Mouse (Mus musculus): ENCODE results near the gene Ralgapa2. TPM values are rescaled to one million over a fixed set of nuclear protein-coding genes. Genes with fewer than 3 reads are reported as not detected.
A peak's percentile ranks its signal among the peaks of the same experiment; 100 is the strongest.

The Ralgapa2 gene
- total RNA-seq, 1 experiment from 2014 or later, result 23.9 TPM

DNA sequence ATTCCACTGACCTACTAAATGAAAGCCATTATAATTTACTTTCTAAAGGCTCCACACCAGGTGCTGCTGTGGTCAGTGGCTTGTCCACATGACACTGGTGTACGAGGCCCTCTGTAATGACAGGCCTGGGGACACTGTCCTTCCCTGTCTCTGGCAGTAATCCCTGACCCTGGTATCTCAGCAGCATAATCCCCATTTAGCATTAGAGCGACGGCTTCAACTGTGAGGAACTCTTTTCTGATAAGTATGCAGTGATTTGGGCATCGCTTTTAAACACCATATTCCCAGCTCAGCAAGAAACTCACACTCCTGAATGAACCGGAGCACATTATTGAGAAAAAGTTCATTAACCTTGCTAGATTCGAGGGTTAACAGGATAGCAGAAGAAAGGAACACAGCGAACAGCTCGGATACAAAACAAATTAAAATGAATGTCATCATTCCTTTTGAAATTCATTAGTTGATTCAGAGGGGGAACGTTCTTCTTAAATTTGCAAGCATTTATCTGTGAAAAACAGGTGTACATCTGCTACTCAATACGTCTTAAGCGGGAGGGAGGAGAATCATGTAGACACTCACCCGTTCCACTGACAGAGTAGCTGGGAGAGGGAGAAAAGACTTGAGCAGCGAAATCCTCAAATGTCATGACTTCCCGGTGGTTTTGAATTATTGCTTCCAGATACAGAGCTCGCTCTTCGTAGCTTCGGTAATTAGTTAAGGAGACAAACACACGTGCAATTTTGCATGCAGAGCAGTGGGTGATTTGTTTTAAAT lies 252.2 kb downstream of the Ralgapa2 start:
- no peak for ATAC-seq (replicated peaks in 1 of 2; ENCODE audit: insufficient read depth in 1 of 2, low FRiP score in 2 of 2, low TSS enrichment in 1 of 2, low read depth in 1 of 2, poor library complexity in 2 of 2, severe bottlenecking in 2 of 2)

DNA sequence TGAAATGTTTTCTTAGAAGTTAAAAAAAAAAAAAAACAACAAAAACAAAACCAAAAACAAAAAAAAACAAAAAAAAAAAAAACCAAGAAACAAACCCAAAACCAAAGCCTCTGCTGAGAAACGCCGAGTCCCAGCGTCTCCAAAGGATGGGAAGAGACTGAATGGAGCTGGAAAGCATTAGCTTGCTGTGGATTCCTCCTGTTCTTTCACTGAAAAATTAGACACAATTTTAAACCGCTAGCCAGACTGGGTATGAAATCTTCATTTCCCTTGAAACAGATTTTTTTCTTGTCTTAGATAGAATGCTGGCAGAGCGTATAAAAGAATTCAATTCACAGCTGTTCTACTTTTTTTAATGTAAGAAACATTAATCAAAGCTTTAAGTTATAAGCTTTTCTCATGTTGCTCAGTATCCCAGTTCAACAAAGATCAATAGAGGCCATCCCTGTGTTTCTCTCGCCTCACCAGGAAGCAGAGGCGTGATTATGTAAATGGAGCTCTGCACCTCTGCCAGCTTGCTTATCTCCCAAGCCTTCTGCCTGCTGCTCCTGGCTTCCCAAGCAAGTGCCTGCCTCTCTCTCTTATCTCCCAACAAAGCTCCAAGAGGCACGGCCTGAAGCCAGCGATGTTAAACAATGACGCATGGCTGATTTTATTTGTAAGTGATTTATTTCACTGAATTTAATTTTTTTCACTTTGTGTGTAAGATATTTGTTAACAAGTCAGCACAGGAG lies 253.2 kb downstream of the Ralgapa2 start:
- no peak for ATAC-seq (replicated peaks in 1 of 2; ENCODE audit: insufficient read depth in 1 of 2, low FRiP score in 2 of 2, low TSS enrichment in 1 of 2, low read depth in 1 of 2, poor library complexity in 2 of 2, severe bottlenecking in 2 of 2)

DNA sequence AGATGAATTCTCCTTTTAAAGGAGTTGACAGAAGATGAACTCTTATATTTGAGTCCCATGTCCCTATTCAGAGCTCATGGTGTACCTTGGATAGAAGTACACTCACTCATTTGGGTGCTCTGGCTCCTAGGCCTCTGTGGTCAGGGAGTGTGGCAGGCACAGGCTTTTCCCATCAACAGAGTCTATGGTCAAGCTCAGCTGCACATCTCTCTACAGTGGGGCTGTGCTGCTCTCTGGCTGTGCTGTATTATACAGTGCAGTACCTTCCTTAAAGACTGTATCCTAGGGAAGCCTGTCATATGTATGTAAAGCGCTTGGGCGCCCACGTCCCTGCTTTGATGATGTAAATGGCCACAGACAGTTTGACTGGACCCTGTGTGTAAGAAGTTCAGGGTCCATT lies 254.5 kb downstream of the Ralgapa2 start:
- no peak for ATAC-seq (replicated peaks in 1 of 2; ENCODE audit: insufficient read depth in 1 of 2, low FRiP score in 2 of 2, low TSS enrichment in 1 of 2, low read depth in 1 of 2, poor library complexity in 2 of 2, severe bottlenecking in 2 of 2)

DNA sequence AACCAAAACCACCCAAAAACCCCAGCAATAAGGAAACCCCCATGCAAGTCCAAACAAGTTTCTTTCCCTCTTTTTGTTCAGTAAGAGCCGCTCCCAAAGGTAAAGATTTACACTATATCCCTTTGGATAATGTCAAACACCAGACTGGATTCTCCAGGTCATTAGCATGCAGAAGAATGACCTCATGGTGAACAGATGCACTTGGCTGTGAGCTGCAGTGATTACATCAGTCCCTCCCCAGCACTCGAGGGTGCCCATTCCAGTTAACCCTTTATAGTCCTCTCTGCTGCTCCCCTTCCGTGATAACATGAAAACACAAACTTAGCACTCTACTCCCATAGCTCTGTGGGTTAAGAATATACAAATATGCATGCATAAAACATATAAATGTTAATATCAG lies 255.1 kb downstream of the Ralgapa2 start:
- ATAC-seq (replicated peaks in 1 of 2; ENCODE audit: insufficient read depth in 1 of 2, low FRiP score in 2 of 2, low TSS enrichment in 1 of 2, low read depth in 1 of 2, poor library complexity in 2 of 2, severe bottlenecking in 2 of 2), result no peak

DNA sequence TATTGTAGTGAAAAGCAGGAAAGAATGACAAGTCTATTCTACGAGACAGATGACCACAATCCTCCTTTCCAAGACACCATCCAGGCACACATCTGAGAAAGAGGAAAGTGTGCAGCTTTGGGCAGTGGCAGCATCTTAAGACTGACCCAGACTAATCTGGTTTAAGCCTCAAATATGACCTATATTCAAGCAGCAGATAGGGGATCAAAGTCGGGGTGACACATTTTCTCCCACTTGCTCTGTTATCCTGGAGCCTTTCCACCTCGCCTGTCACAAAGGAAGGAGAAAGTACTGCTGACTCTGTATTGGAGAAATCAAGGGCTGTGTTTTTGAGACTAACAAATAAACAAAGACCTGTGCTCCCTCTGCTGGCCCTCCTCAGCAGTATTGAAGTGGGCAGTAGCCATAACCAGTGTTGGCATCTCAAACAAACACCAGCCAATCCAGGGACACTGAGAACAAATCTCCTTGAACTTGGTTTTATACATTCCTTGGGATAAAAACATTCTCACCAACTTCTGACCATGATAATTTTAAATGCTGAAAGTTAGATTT lies 255.7 kb downstream of the Ralgapa2 start:
- peak in 1 of 2 experiments; percentile 42; a peak in 1 of 4 replicates for ATAC-seq (replicated peaks in 1 of 2; ENCODE audit: insufficient read depth in 1 of 2, low FRiP score in 2 of 2, low TSS enrichment in 1 of 2, low read depth in 1 of 2, poor library complexity in 2 of 2, severe bottlenecking in 2 of 2)

DNA sequence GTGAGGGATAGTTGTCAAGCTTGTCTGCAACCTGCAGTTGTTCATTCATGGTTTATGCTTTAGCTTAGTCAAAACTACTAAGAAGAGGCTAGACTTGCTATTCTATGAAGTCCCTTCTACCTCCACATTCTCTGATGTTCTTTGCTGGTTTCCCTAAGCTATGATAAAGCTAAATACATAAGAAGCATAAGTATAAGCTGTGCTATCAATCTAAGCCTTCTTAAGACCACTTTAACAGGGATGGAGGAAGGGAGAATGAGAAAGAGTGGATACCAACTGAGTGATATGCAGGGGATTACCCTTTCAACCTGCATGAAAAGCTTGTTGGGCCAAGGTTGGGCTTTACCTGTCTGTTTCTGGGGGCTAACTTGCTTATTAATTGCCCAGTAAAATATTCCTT lies 256.5 kb downstream of the Ralgapa2 start:
- ATAC-seq (replicated peaks in 1 of 2; ENCODE audit: insufficient read depth in 1 of 2, low FRiP score in 2 of 2, low TSS enrichment in 1 of 2, low read depth in 1 of 2, poor library complexity in 2 of 2, severe bottlenecking in 2 of 2), result no peak

DNA sequence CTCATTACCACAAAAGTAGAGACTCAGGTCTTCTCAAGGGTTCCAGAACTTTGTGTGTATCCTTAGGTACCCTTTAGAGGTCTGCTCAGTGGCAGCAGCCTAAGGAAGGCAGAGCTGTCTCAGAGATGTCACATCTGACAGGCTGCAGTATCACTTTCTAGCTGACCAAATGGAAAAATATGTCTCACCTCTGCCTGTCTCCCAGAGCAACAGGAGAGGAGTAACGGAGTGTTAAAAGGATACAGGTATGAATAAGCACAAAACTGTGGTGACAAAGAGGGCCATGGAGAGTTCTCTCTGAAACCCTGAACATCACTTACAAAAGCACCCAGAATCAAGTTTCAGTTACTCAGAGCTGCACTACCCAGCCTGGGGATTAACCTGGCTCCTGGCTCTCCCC lies 257.8 kb downstream of the Ralgapa2 start:
- no peak for ATAC-seq (replicated peaks in 1 of 2; ENCODE audit: insufficient read depth in 1 of 2, low FRiP score in 2 of 2, low TSS enrichment in 1 of 2, low read depth in 1 of 2, poor library complexity in 2 of 2, severe bottlenecking in 2 of 2)

DNA sequence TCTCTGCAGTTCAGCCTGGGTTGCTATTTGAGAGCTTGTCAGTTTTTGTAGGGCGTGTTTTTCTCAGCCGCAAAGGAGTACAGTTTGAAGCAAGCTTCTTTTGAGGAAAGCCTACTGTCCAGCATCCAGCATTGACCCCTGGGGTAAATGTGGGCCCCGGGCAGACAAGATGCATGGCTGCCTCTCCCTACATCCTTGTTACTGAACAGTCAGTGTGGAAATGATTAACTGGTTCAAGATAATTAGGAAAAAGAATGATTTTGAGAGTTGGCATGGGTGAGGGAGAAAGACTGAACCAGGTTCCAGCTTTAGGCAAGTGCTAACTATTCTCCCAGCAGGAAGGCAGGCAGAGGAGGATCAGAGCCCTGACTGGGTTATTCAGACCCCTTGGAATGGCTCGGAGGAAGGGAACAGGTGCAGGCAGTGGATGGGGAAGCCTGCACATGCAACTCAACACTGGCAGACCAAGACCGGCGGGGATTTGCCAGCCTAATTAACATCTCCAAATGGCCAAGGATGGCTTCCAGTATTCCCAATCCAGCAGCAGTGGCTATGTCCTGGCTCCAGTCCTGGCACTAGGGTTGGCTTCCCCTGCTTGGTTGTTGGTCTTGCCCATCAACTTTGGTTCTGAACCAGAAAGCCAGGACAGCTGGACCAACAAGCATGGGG lies 261.8 kb downstream of the Ralgapa2 start:
- ATAC-seq (replicated peaks in 1 of 2; ENCODE audit: insufficient read depth in 1 of 2, low FRiP score in 2 of 2, low TSS enrichment in 1 of 2, low read depth in 1 of 2, poor library complexity in 2 of 2, severe bottlenecking in 2 of 2), result no peak

DNA sequence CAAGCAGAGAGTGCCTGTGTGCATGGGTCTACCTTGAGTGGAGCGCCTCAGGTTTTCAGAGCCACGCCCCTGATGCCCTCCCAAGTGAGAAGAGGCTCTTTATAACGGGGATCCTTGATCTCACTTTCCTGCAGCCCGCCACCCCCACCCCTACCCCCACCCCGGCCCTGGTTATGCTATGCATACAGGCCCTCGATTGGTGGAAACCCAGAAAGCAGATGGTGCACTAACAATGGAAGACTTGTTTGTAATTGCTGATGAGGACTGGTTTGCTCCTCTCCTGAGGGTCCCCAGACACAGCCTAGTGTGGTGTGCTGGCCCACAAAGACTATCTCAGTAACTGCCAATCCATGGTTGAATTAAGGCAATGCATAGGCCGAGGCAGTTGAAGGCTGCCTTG lies 263.1 kb downstream of the Ralgapa2 start:
- no peak for ATAC-seq (replicated peaks in 1 of 2; ENCODE audit: insufficient read depth in 1 of 2, low FRiP score in 2 of 2, low TSS enrichment in 1 of 2, low read depth in 1 of 2, poor library complexity in 2 of 2, severe bottlenecking in 2 of 2)

DNA sequence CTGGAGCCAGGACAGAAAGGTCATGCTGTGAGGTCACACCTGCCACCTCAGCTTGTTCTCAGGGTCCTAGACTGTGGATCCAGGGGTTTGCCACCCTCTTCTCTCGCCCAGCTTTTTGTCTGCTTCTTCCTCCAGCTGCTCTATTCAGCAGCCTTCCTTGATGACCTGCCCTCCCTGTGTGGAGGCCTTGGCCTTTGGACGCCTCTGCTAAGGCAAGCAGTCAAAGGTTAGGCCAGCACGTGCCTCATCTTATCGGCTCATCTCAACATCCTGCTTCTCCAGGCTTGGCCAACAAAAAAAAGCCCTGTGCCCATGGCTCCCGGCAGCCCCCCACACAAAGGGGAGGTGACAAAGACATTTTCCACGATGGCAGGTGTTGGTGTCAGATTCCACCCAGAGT lies 264.6 kb downstream of the Ralgapa2 start:
- ATAC-seq (replicated peaks in 1 of 2; ENCODE audit: insufficient read depth in 1 of 2, low FRiP score in 2 of 2, low TSS enrichment in 1 of 2, low read depth in 1 of 2, poor library complexity in 2 of 2, severe bottlenecking in 2 of 2), result peak in 1 of 2 experiments; percentile 9; a peak in 1 of 4 replicates

DNA sequence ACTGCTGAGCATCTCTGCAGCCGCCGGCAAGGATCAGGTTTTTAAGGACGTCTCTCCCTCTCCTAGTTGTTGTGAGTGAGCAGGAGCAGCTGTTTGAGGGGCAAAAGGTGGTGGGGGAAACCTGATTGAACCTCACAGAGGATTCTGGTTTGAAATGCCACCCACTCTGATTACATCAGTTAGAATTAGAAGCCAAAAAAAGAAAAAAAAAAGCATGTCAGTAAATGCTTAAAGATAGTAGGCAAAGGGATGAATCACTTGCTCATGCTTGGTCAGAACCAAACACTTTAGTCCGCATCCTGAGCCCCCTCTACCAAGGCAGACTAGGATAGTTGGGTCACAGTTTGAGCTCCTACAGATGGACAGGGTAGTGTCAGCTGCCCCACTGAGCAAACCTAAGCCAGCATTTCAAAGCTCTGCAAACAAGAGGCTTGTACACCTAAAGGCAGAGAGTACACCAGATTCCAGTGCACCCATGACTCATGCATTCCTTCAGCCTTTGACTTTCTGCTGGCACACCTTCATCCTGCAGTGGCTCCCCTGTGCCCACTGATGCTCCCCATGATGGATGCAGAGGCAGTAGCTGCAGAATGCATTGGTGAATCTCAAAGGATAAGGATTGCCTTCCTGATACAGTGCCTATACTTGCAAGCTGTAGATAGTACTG lies 265.6 kb downstream of the Ralgapa2 start:
- no peak for ATAC-seq (replicated peaks in 1 of 2; ENCODE audit: insufficient read depth in 1 of 2, low FRiP score in 2 of 2, low TSS enrichment in 1 of 2, low read depth in 1 of 2, poor library complexity in 2 of 2, severe bottlenecking in 2 of 2)

DNA sequence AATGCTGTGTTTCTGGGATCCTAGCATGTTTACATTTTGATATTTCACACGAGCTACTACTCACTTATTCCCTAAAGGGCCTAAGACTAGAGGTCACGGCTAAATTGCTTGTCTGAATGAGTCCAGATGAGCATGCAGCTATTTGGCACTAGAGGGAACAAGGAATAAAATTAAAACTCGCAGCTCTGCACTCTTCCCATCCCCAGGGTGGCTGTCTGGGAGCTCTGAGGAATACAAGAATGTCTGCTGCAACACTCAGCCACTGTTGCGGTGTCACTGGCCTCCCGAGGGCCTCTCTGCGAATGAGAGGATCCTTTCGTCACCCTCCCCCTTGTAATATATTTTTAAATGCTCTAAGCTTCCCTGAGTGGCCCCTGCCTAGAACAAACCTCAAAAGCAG lies 266.7 kb downstream of the Ralgapa2 start:
- no peak for ATAC-seq (replicated peaks in 1 of 2; ENCODE audit: insufficient read depth in 1 of 2, low FRiP score in 2 of 2, low TSS enrichment in 1 of 2, low read depth in 1 of 2, poor library complexity in 2 of 2, severe bottlenecking in 2 of 2)

DNA sequence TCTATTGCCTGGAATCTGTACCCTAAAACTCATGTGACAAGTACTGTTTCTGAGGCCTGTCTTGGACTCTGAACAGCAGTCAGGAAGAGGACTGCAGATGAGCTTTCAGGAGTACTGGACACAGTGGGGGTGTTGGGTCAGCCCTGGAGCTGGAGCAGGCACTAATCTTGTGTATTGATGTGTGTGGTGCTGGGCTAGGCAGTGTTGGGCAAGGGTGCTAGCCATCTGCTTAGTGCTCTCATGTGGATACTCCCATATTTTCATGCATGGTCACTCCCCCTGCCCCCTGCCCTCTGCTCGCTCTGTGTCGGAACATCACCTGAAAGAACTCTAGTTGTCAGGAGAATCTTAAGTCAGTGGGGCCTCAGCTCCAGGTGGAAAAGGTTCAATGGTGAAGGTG lies 268.1 kb downstream of the Ralgapa2 start:
- ATAC-seq (replicated peaks in 1 of 2; ENCODE audit: insufficient read depth in 1 of 2, low FRiP score in 2 of 2, low TSS enrichment in 1 of 2, low read depth in 1 of 2, poor library complexity in 2 of 2, severe bottlenecking in 2 of 2), result no peak

DNA sequence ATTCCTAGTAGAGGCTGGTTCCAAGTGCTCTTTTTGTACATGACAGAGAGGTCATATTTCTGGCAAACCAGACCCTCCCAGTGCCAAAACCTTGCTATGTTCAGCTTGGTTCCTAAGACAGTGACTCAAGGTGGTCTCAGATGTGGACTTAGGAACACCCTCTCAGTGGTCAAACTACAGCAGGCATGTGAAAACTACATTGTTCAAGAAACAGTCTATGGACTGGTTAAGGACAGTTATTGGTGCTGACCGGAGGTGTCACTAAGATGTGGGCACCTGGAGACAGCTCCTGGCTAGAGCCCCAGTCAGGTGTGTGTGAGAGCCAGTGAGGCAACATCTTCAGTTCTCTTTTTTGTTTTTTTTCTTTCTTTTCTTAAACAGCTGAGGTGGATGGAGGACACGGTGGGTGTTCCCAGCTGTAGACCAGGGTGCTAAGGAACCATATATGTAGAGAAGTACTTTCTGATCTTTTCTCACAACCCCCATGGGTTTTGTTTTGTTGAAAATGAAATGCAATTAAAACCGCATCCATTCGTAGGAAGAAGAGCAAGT lies 272.9 kb downstream of the Ralgapa2 start:
- ATAC-seq (replicated peaks in 1 of 2; ENCODE audit: insufficient read depth in 1 of 2, low FRiP score in 2 of 2, low TSS enrichment in 1 of 2, low read depth in 1 of 2, poor library complexity in 2 of 2, severe bottlenecking in 2 of 2), result no peak

DNA sequence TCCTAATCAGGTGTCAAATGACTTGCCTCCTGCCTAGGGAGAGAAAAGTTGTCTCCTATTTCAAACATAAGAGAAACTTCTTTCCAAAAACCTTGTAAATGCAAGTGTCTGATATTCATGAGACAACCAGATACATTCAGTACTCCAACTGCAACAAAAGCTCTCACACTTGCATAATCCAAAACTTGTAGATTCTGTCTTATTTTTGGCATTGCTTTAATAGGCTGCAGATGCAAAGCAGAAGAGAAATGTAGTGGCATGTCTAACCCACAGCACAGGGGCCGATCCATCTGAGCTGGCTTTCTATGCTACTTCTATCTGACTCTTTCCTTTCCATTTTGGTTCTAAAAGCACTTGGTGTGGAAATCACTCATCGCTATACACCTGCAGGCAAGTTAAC lies 280.7 kb downstream of the Ralgapa2 start:
- no peak for ATAC-seq (replicated peaks in 1 of 2; ENCODE audit: insufficient read depth in 1 of 2, low FRiP score in 2 of 2, low TSS enrichment in 1 of 2, low read depth in 1 of 2, poor library complexity in 2 of 2, severe bottlenecking in 2 of 2)

DNA sequence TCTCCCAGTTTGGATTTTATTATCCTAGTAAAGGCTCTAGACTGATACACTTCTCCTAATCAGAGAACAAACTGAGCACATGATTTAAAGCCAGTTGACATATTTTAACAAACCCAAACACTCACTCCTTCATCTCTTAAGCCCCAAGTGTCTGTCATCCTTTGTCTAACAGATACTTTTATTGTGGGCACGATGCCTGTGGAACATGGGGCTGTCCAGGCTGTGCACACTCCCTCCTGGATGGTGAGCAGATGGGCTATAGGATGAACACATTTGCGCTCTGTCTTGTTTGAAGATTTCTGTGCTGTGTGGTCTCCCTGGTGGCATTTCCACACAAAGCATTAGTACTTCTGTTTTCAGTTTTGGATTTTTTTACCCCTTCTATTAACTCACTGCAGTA lies 283.7 kb downstream of the Ralgapa2 start:
- ATAC-seq (replicated peaks in 1 of 2; ENCODE audit: insufficient read depth in 1 of 2, low FRiP score in 2 of 2, low TSS enrichment in 1 of 2, low read depth in 1 of 2, poor library complexity in 2 of 2, severe bottlenecking in 2 of 2), result no peak

DNA sequence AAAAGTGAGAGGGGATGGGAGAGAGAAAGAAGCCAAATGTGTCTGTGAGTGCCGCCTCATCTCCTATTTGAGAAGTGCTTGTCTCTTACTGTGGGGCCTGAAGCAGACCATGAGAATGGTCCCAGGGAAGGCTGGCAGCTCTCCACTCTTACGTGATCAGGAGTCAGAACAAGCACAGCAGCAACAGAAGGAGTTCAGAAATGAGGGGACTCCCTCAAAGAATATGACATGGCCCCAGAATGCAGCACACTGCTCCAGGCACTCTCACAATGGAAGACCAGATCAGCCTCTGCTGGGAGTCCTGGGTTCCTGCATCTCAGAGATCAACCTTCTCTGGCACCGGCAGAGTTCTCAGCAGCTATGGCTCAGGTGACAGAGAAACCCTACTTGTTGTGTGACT lies 284.5 kb downstream of the Ralgapa2 start:
- no peak for ATAC-seq (replicated peaks in 1 of 2; ENCODE audit: insufficient read depth in 1 of 2, low FRiP score in 2 of 2, low TSS enrichment in 1 of 2, low read depth in 1 of 2, poor library complexity in 2 of 2, severe bottlenecking in 2 of 2)

Measured in hematopoietic stem cell, adult 5-6 weeks (primary cell).